Mouse (Mus musculus) cortical plate, adult 2 months (tissue): ENCODE measurements around the gene Smim24.

ENCODE experiments used
- CTCF ChIP-seq: fragments of 200-500 bp; IDR thresholded peaks from 2 replicates; pipeline ENCODE4 v1.5.1; 2011; ENCODE audit warnings: mild to moderate bottlenecking, control low read depth, low read length; ENCODE audit not compliant: insufficient read depth; ENCODE audit errors: extremely low read depth
- POLR2A ChIP-seq: fragments of 200-500 bp; IDR thresholded peaks from 2 replicates; pipeline ENCODE4 v1.6.1; 2011; ENCODE audit warnings: mild to moderate bottlenecking, low read length, control low read depth; ENCODE audit not compliant: insufficient read depth; ENCODE audit errors: extremely low read depth

DNA sequence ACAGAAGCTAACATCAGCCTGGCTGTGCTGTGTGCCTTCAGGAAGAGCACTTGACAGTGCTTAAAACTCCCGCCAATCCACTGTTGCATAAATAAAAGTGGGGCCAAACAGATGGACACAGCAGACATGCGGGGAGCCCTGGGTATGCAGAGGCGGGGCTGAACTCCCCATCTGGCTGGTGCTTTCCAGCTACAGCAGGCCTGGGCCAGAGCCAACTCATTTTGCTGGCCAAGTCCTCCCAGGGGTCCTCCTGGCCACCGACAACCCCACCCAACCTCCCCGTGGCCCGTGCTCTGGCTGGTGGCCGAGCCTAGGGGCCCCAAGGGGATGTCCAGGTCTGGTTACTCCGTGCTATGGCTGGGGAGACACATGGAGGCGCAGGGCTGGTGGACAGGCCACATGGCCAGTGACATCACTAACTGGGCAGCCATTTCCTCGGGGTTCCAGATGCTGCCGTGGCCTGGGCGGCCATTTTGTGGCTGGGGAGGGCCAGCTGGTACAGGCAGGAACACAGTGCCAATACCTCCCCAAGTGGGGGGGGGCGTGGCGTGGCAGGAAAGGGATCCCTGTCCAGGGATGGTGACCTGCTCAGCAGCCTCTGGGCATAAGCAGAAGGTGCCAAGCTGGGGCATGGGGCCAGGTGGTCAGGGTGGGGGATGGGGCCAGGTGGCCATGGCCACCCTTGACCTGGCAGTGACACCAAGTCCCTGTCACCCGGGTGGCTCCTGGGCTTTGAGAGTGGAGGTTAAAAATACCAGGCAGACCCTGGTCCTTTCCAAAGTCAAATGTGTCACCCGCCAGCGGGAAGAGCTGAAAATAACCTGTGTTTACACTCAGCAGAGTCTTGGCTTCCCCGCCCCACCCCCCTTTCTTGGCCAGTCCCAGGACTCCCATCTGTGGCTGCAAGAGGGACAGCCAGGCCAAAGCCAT lies 18.9 kb downstream of the Smim24 start:
- TF ChIP-seq POLR2A, result no peak
- TF ChIP-seq CTCF, result no peak
